Mouse (Mus musculus) stomach, postnatal 0 days (tissue): Measurements from ENCODE around the gene Ppp1r36. TPM values are rescaled to one million over a fixed set of nuclear protein-coding genes. Genes with fewer than 3 reads are reported as not detected.

Source experiments
- ATAC-seq: fragments of 200-750 bp; cut with Nextera tagmentation; 2 replicates; pipeline ENCODE4 v1.8.0; 2017; ENCODE audit not compliant: low FRiP score, low TSS enrichment
- DNase-seq: peaks from one replicate; pipeline ENCODE4 v3.0.0-alpha.2; 2016; ENCODE audit warnings: low spot score
- H3K27ac ChIP-seq: fragments of 300-500 bp; sonication (generic); replicated peaks from 2 replicates; pipeline ENCODE4 v1.5.1; 2014; ENCODE audit warnings: mild to moderate bottlenecking, control low read depth
- H3K27me3 ChIP-seq: fragments of 300-500 bp; sonication (generic); 2 replicates; pipeline ENCODE4 v1.6.1; 2014; ENCODE audit warnings: low read length; ENCODE audit not compliant: control insufficient read depth, insufficient read depth
- H3K36me3 ChIP-seq: fragments of 300-500 bp; sonication (generic); 2 replicates; pipeline ENCODE4 v1.6.1; 2014; ENCODE audit warnings: low read length, mixed read lengths; ENCODE audit not compliant: control insufficient read depth, insufficient read depth
- H3K4me1 ChIP-seq: fragments of 300-500 bp; sonication (generic); replicated peaks from 2 replicates; pipeline ENCODE4 v1.6.1; 2014; ENCODE audit warnings: antibody characterized with exemption; ENCODE audit not compliant: control insufficient read depth, insufficient read depth
- H3K4me2 ChIP-seq: fragments of 300-500 bp; sonication (generic); replicated peaks from 2 replicates; pipeline ENCODE4 v1.6.1; 2014; ENCODE audit warnings: low read depth, mild to moderate bottlenecking, control low read depth, moderate library complexity
- H3K4me3 ChIP-seq: fragments of 300-500 bp; sonication (generic); 2 replicates; pipeline ENCODE4 v1.5.1; 2014; ENCODE audit warnings: low read depth, low read length, control low read depth
- H3K9ac ChIP-seq: fragments of 300-500 bp; sonication (generic); 2 replicates; pipeline ENCODE4 v1.6.1; 2014; ENCODE audit warnings: mild to moderate bottlenecking, low read length, control low read depth, mixed read lengths
- H3K9me3 ChIP-seq: fragments of 300-500 bp; sonication (generic); 2 replicates; pipeline ENCODE4 v1.6.1; 2016; ENCODE audit warnings: low read length; ENCODE audit not compliant: control insufficient read depth
- CTCF ChIP-seq: IDR thresholded peaks from 2 replicates; pipeline ENCODE4 v1.5.1; 2016; ENCODE audit warnings: antibody characterized with exemption, low read depth, mild to moderate bottlenecking, moderate library complexity
- EP300 ChIP-seq: optimal IDR thresholded peaks from 2 replicates; pipeline ENCODE3; 2016; ENCODE audit warnings: antibody characterized with exemption
- WGBS: fragments of 180-500 bp; shearing (Covaris S2); extraction: QIAGEN DNeasy Blood & Tissue Kit; methylation state at CpG from one replicate; pipeline ENCODE4 v1.1.7; 2014; 5-methylcytosine and 5-hydroxymethylcytosine counted together
- polyA plus RNA-seq: library from polyadenylated mRNA; unstranded; fragments of >200 nt; fragmentation: Nextera tagmentation; extraction: Ambion mirVana; gene quantifications from 2 replicates; pipeline ENCODE4 v1.2.1, GENCODE M21; 2015

Gene Ppp1r36
- polyA plus RNA-seq, 1 experiment from 2014 or later = 4.9 TPM

DNA sequence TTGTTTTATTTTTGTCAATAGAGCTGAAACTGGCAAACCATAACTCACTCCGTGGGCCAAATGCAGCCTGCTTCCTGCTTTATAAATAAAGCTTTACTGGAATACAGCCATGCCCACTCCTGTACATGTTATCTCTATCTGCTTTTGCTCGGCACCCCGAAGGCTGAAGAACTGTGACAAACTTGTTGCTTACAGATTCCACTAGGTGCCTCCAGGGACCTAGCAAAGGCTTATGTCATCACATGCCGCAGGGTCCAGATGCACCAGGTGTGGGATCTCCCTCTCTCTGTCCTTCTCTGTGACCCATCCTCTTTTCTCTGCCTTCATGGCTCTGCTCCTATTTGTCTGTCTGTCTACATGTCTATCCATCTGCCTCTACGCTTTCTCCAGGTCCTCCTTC is 61.8 kb downstream of the Ppp1r36 start:
- WGBS = 41% methylated on average over 5 of the region's 5 CpGs
- H3K27me3 ChIP-seq = no peaks in the 10 kb centered on the region
- peak overlapping the region; percentile 30; the same call in 1 of the 2 replicates for H3K27ac ChIP-seq
- no peaks in the 10 kb centered on the region for H3K36me3 ChIP-seq
- TF ChIP-seq CTCF = peak; percentile 56
- no peak for TF ChIP-seq EP300
- H3K4me1 ChIP-seq = no peaks in the 10 kb centered on the region; the same call in 1 of the 2 replicates
- no peak overlapping the region for H3K4me2 ChIP-seq
- no peaks in the 10 kb centered on the region for H3K9me3 ChIP-seq
- no peak overlapping the region for H3K9ac ChIP-seq
- no peak overlapping the region for H3K4me3 ChIP-seq
- DNase-seq (no peak), ATAC-seq (no peak)

GRCm38 (mm10) chr12:76479836-76480495 is 62.6 kb downstream of the Ppp1r36 start:
- Histone ChIP-seq H3K4me1 (peaks cover under 1% of the 10 kb centered on the region; the same call in 1 of the 2 replicates), H3K27me3 (no peaks in the 10 kb centered on the region), H3K4me3 (no peak overlapping the region), H3K27ac (no peak overlapping the region), H3K9me3 (no peaks in the 10 kb centered on the region), H3K9ac (no peak overlapping the region), H3K36me3 (no peaks in the 10 kb centered on the region), H3K4me2 (no peak overlapping the region)
- TF ChIP-seq CTCF (0 out of 2 replicates have a peak, but pooled peaks have one; percentile 6), EP300 (no peak)
- 48% methylated on average over 4 of the region's 4 CpGs for WGBS
- ATAC-seq = peak; percentile 14; the same call in 1 of the 2 replicates
- DNase-seq = no peak

DNA sequence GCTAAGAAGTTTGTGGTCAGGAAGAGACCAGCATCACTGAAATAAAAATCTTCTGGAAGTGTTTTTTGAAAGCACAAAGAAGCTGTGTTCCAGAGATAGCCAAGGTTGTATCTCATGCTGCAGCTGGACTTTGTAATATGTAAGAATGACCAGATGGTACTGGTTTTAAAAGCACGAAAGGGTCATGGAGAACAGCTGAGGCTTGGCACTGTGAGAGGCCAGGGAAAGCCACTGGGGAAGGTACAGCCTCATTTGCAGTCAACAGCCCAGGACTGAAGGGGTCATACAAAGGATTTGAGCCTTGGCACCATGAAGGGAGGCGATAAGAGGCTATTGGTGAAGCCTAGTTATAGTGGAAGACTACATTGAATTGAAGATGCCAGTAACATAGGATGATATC is 65.1 kb downstream of the Ppp1r36 start:
- no peak for TF ChIP-seq CTCF
- TF ChIP-seq EP300 = no peak
- Histone ChIP-seq H3K9me3 (no peaks in the 10 kb centered on the region), H3K36me3 (no peaks in the 10 kb centered on the region), H3K9ac (no peak overlapping the region), H3K27me3 (no peaks in the 10 kb centered on the region), H3K4me1 (peaks cover 2% of the 10 kb centered on the region; the same call in 1 of the 2 replicates), H3K27ac (0 out of 2 replicates have a peak overlapping the region, but pooled peaks have one; percentile 4), H3K4me2 (no peak overlapping the region), H3K4me3 (no peak overlapping the region)
- ATAC-seq (no peak), DNase-seq (no peak)
- WGBS = 84% methylated on average over 2 of the region's 2 CpGs

GRCm38 (mm10) chr12:76482948-76483347 is 65.6 kb downstream of the Ppp1r36 start:
- Histone ChIP-seq H3K9ac (no peak overlapping the region), H3K27me3 (no peaks in the 10 kb centered on the region), H3K4me3 (no peak overlapping the region), H3K4me1 (peaks cover 2% of the 10 kb centered on the region; the same call in 1 of the 2 replicates), H3K9me3 (no peaks in the 10 kb centered on the region), H3K27ac (0 out of 2 replicates have a peak overlapping the region, but pooled peaks have one; percentile 4), H3K4me2 (no peak overlapping the region), H3K36me3 (no peaks in the 10 kb centered on the region)
- WGBS = 74% methylated on average over 2 of the region's 2 CpGs
- no peak for DNase-seq
- no peak for TF ChIP-seq EP300
- no peak for TF ChIP-seq CTCF
- ATAC-seq = no peak

- H3K36me3 ChIP-seq = no peaks in the 10 kb centered on the region
- H3K4me1 ChIP-seq = 0 out of 2 replicates have a peak, but pooled peaks cover 2% of the 10 kb centered on the region
- DNase-seq = no peak
- H3K9ac ChIP-seq = no peak overlapping the region
- peak overlapping the region; percentile 56 for H3K27ac ChIP-seq
- no peak overlapping the region for H3K4me2 ChIP-seq
- TF ChIP-seq EP300 = no peak
- TF ChIP-seq CTCF = no peak
- no peaks in the 10 kb centered on the region for H3K9me3 ChIP-seq
- 15% methylated on average over 4 of the region's 4 CpGs for WGBS
- H3K4me3 ChIP-seq = no peak overlapping the region
- no peaks in the 10 kb centered on the region for H3K27me3 ChIP-seq
- peak; percentile 61; the same call in 1 of the 2 replicates for ATAC-seq
Measured at GRCm38 (mm10) chr12:76484881-76485280, 67.5 kb downstream of the Ppp1r36 start.

DNA sequence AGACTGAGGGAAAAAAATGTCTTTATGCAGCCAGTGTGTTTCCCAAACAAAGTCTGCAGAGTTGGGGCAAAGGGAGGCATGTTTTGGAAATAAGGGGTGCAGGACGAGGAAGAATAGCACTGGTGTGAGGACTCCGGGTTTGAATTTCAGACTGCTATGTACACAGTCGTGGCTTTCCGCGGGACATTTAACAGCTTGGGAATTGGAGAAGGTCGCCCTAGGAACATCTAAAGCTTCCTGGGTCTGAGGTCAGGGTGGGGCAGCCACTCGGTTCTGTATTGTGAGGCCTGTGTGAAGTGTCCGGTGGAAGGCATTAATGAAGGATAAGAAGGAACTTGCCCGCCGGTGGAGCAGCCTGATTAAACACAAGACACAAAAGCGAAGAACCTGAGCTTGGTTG is 68.0 kb downstream of the Ppp1r36 start:
- Histone ChIP-seq H3K4me2 (no peak overlapping the region), H3K27ac (no peak overlapping the region), H3K9me3 (no peaks in the 10 kb centered on the region)

More for the DNA sequence above, 68.0 kb downstream of the Ppp1r36 start:
- no peak overlapping the region for H3K9ac ChIP-seq
- no peaks in the 10 kb centered on the region for H3K27me3 ChIP-seq
- TF ChIP-seq CTCF = no peak
- no peak for TF ChIP-seq EP300
- DNase-seq (no peak), ATAC-seq (no peak)
- no peaks in the 10 kb centered on the region for H3K36me3 ChIP-seq
- no peak overlapping the region for H3K4me3 ChIP-seq
- 0 out of 2 replicates have a peak, but pooled peaks cover 2% of the 10 kb centered on the region for H3K4me1 ChIP-seq
- 20% methylated on average over 11 of the region's 11 CpGs for WGBS
